Comparison of ENCODE assay signal across 9 mouse cellular contexts in genomic region chr2:31500292-31501204, GRCm38 (mm10). TPM values are rescaled to one million over a fixed set of nuclear protein-coding genes. Genes with fewer than 3 reads are reported as not detected.
DNase-seq lines count a peak whose midpoint lies in the region; ATAC-seq lines count a peak whose summit lies in the region.
"Had no signal": no experiment of that assay in that cellular context is flagged by ENCODE, and none has a peak within 500 bp of the region (broad histone marks: within the 10 kb centered on the region; RNA-seq: fewer than 3 reads in every experiment).

No protein-coding gene starts in this region.

- peaks cover 91% of the 10 kb centered on the region for H3K27me3 ChIP-seq in forebrain, embryonic 13.5 days
- peaks cover 97% of the 10 kb centered on the region for H3K27me3 ChIP-seq in limb, embryonic 10.5 days (ENCODE audit: low read depth, poor library complexity, severe bottlenecking)
- peaks cover 95% of the 10 kb centered on the region for H3K27me3 ChIP-seq in neural tube, embryonic 13.5 days
- H3K27me3 ChIP-seq: liver, embryonic 13.5 days had no signal

- peak; percentile 62 for ATAC-seq in forebrain, embryonic 13.5 days
- ATAC-seq in neural tube, embryonic 13.5 days (ENCODE audit: low read depth) = peak; percentile 48; the same call in 1 of the 2 replicates

- H3K9ac ChIP-seq in forebrain, embryonic 13.5 days = no peak overlapping the region
- H3K9ac ChIP-seq in neural tube, embryonic 13.5 days = no peak overlapping the region
- H3K9ac ChIP-seq: liver, embryonic 13.5 days had no signal

- WGBS in forebrain, embryonic 13.5 days = 44% methylated on average over 24 of the region's 24 CpGs
- WGBS in limb, embryonic 10.5 days = 66% methylated on average over 24 of the region's 24 CpGs
- WGBS in neural tube, embryonic 13.5 days = 23% methylated on average over 24 of the region's 24 CpGs

- no peak overlapping the region for H3K4me3 ChIP-seq in forebrain, embryonic 13.5 days
- H3K4me3 ChIP-seq in limb, embryonic 10.5 days = no peak overlapping the region
- H3K4me3 ChIP-seq in neural tube, embryonic 13.5 days = no peak overlapping the region
- H3K4me3 ChIP-seq: heart, adult 2 months; liver, embryonic 13.5 days had no signal

- peak overlapping the region; percentile 75 for H3K27ac ChIP-seq in forebrain, embryonic 13.5 days
- H3K27ac ChIP-seq in limb, embryonic 10.5 days = 0 out of 2 replicates have a peak overlapping the region, but pooled peaks have one; percentile 22
- peak overlapping the region; percentile 54 for H3K27ac ChIP-seq in neural tube, embryonic 13.5 days (replicated peaks)
- H3K27ac ChIP-seq: heart, adult 2 months; liver, embryonic 13.5 days had no signal

- peak overlapping the region; percentile 41 for H3K4me2 ChIP-seq in forebrain, embryonic 13.5 days
- H3K4me2 ChIP-seq in neural tube, embryonic 13.5 days = peak overlapping the region; percentile 13; the same call in 1 of the 2 replicates
- H3K4me2 ChIP-seq: liver, embryonic 13.5 days had no signal

- H3K9me3 ChIP-seq in forebrain, embryonic 13.5 days (replicated peaks) = no peaks in the 10 kb centered on the region
- H3K9me3 ChIP-seq in limb, embryonic 10.5 days (replicated peaks) = no peaks in the 10 kb centered on the region
- H3K9me3 ChIP-seq in neural tube, embryonic 13.5 days = no peaks in the 10 kb centered on the region
- H3K9me3 ChIP-seq: liver, embryonic 13.5 days had no signal

- H3K4me1 ChIP-seq in forebrain, embryonic 13.5 days = peaks cover 94% of the 10 kb centered on the region
- peaks cover 89% of the 10 kb centered on the region for H3K4me1 ChIP-seq in limb, embryonic 10.5 days
- H3K4me1 ChIP-seq in neural tube, embryonic 13.5 days (replicated peaks) = peaks cover 94% of the 10 kb centered on the region
- H3K4me1 ChIP-seq: liver, embryonic 13.5 days had no signal

- H3K36me3 ChIP-seq in forebrain, embryonic 13.5 days (ENCODE audit: poor library complexity, severe bottlenecking) = no peaks in the 10 kb centered on the region
- no peaks in the 10 kb centered on the region for H3K36me3 ChIP-seq in limb, embryonic 10.5 days
- no peaks in the 10 kb centered on the region for H3K36me3 ChIP-seq in neural tube, embryonic 13.5 days

- DNase-seq in embryo, embryonic 9.5 days (ENCODE audit: extremely low spot score) = peak; percentile 70
- no peak for DNase-seq in limb, embryonic 10.5 days (ENCODE audit: low spot score)
- no peak for DNase-seq in urinary bladder, postnatal 14 days (ENCODE audit: low spot score)
- no peak for DNase-seq in yolk sac, embryonic 10.5 days (ENCODE audit: low spot score)
- DNase-seq in adrenal gland, adult 2 months = no peak
- DNase-seq: heart, adult 2 months; liver, embryonic 13.5 days had no signal

RNA-seq across cellular contexts. Expression of gene Ass1, which starts 30.5 kb away (rescaled TPM):
- polyA plus RNA-seq in forebrain, embryonic 13.5 days (2015; fragmentation: Nextera tagmentation; extraction: Ambion mirVana) = 5.6 and 5.9 TPM in 2 replicates
- 6.1 and 6.8 TPM in 2 replicates for polyA plus RNA-seq in limb, embryonic 10.5 days (2016; fragmentation: Nextera tagmentation; extraction: Ambion mirVana)
- polyA plus RNA-seq in neural tube, embryonic 13.5 days (2015; fragmentation: Nextera tagmentation; extraction: Ambion mirVana) = 12.5 and 14.8 TPM in 2 replicates
- total RNA-seq in adrenal gland, adult 2 months (2021) = 10 to 100 TPM; 24.4 to 31.6 TPM
- polyA plus RNA-seq in adrenal gland, adult 2 months (2012; rRNA removed) = 3.9 and 4.0 TPM in 2 replicates

Comparison
In these comparisons a context has a peak if more than half of its experiments do, and no peak if none do; other contexts are left out.
1. H3K27ac ChIP-seq: peak in every context shown above with its lines; median percentile 75 in forebrain, embryonic 13.5 days; 54 in neural tube, embryonic 13.5 days; 22 in limb, embryonic 10.5 days.